Mouse (Mus musculus): ENCODE results near the gene Pnkd. TPM values are rescaled to one million over a fixed set of nuclear protein-coding genes. Genes with fewer than 3 reads are reported as not detected.

Gene Pnkd
- total and polyA plus RNA-seq, 3 experiments: 45.5 to 318 (median 154) TPM

- no peaks in the 10 kb centered on the region for H3K9me3 ChIP-seq (replicated peaks; ENCODE audit: low read length)
- no peak overlapping the region for H3K4me2 ChIP-seq (ENCODE audit: insufficient read depth, low read depth, poor library complexity, severe bottlenecking)
- peaks cover 8 to 63% of the 10 kb centered on the region in 2 experiments; a peak in 3 of 4 replicates for H3K4me1 ChIP-seq (ENCODE audit: control insufficient read depth in 1 of 2, insufficient read depth in 2 of 2)
- DNase-seq (ENCODE audit: extremely low read depth): no peak
- no peak overlapping the region for H3K4me3 ChIP-seq (replicated peaks in 1 of 3; ENCODE audit: low read depth in 2 of 3, low read length in 2 of 3, poor library complexity in 1 of 3)
- no peak overlapping the region for H3K9ac ChIP-seq (ENCODE audit: insufficient read depth, low read depth)
- H3K27ac ChIP-seq (ENCODE audit: insufficient read depth, low read depth): no peak overlapping the region
- H3K36me3 ChIP-seq (replicated peaks in 1 of 2; ENCODE audit: control insufficient read depth in 1 of 2, insufficient read depth in 1 of 2, low read length in 1 of 2): peaks cover 54 to 76% of the 10 kb centered on the region in 2 experiments
- dilution Hi-C loops (cut with MboI; ENCODE audit: extremely low pct_ligation_motif_present, extremely low pct_unique_long_range_greater_than_20kb, low sequenced_read_pairs): no loop called here
- H3K79me2 ChIP-seq (replicated peaks; ENCODE audit: control insufficient read depth, extremely low read depth, insufficient read depth, poor library complexity, severe bottlenecking): no peaks in the 10 kb centered on the region; the same call in 1 of the 2 replicates
- no peak for TF ChIP-seq NELFE (IDR thresholded peaks at IDR 0.05; ENCODE audit: low read depth, low read length)
- H3K27me3 ChIP-seq (replicated peaks): no peaks in the 10 kb centered on the region
- in situ Hi-C loops (cut with MboI; ENCODE audit: low pct_ligation_motif_present, low pct_unique_long_range_greater_than_20kb, low sequenced_read_pairs): no loop called here
Measured at GRCm38 (mm10) chr1:74289740-74290139, 5.0 kb downstream of the Pnkd start.

GRCm38 (mm10) chr1:74290141-74290540 lies 5.4 kb downstream of the Pnkd start:
- no peaks in the 10 kb centered on the region for H3K9me3 ChIP-seq (replicated peaks; ENCODE audit: low read length)
- dilution Hi-C loops (cut with MboI; ENCODE audit: extremely low pct_ligation_motif_present, extremely low pct_unique_long_range_greater_than_20kb, low sequenced_read_pairs) (no loop called here), in situ Hi-C loops (cut with MboI; ENCODE audit: low pct_ligation_motif_present, low pct_unique_long_range_greater_than_20kb, low sequenced_read_pairs) (no loop called here)
- no peaks in the 10 kb centered on the region for H3K27me3 ChIP-seq (replicated peaks)
- no peak overlapping the region for H3K4me3 ChIP-seq (replicated peaks in 1 of 3; ENCODE audit: low read depth in 2 of 3, low read length in 2 of 3, poor library complexity in 1 of 3)
- no peak overlapping the region for H3K9ac ChIP-seq (ENCODE audit: insufficient read depth, low read depth)
- TF ChIP-seq ZC3H11A (IDR thresholded peaks at IDR 0.05; ENCODE audit: low read depth, low read length) (no peak), MEF2A (IDR thresholded peaks at IDR 0.05; ENCODE audit: borderline replicate concordance, low read depth, low read length) (no peak), CHD1 (IDR thresholded peaks at IDR 0.05; ENCODE audit: low read depth, low read length) (no peak), MAX (IDR thresholded peaks at IDR 0.05; ENCODE audit: low read length) (no peak)
- peaks cover 12 to 67% of the 10 kb centered on the region in 2 experiments for H3K4me1 ChIP-seq (ENCODE audit: control insufficient read depth in 1 of 2, insufficient read depth in 2 of 2)
- H3K36me3 ChIP-seq (replicated peaks in 1 of 2; ENCODE audit: control insufficient read depth in 1 of 2, insufficient read depth in 1 of 2, low read length in 1 of 2): peaks cover 54 to 80% of the 10 kb centered on the region in 2 experiments
- no peak overlapping the region for H3K4me2 ChIP-seq (ENCODE audit: insufficient read depth, low read depth, poor library complexity, severe bottlenecking)
- DNase-seq (ENCODE audit: extremely low read depth): no peak
- no peaks in the 10 kb centered on the region; the same call in 1 of the 2 replicates for H3K79me2 ChIP-seq (replicated peaks; ENCODE audit: control insufficient read depth, extremely low read depth, insufficient read depth, poor library complexity, severe bottlenecking)
- no peak overlapping the region for H3K27ac ChIP-seq (ENCODE audit: insufficient read depth, low read depth)

- Histone ChIP-seq H3K36me3 (replicated peaks in 1 of 2; ENCODE audit: control insufficient read depth in 1 of 2, insufficient read depth in 1 of 2, low read length in 1 of 2) (peaks cover 54 to 93% of the 10 kb centered on the region in 2 experiments), H3K4me3 (replicated peaks in 1 of 3; ENCODE audit: low read depth in 2 of 3, low read length in 2 of 3, poor library complexity in 1 of 3) (no peak overlapping the region), H3K9ac (ENCODE audit: insufficient read depth, low read depth) (no peak overlapping the region), H3K27ac (ENCODE audit: insufficient read depth, low read depth) (no peak overlapping the region), H3K4me2 (ENCODE audit: insufficient read depth, low read depth, poor library complexity, severe bottlenecking) (no peak overlapping the region), H3K27me3 (replicated peaks) (no peaks in the 10 kb centered on the region), H3K79me2 (replicated peaks; ENCODE audit: control insufficient read depth, extremely low read depth, insufficient read depth, poor library complexity, severe bottlenecking) (peaks cover 12% of the 10 kb centered on the region), H3K4me1 (ENCODE audit: control insufficient read depth in 1 of 2, insufficient read depth in 2 of 2) (peaks cover 24 to 71% of the 10 kb centered on the region in 2 experiments), H3K9me3 (replicated peaks; ENCODE audit: low read length) (no peaks in the 10 kb centered on the region)
- in situ Hi-C loops (cut with MboI; ENCODE audit: low pct_ligation_motif_present, low pct_unique_long_range_greater_than_20kb, low sequenced_read_pairs): no loop called here
- dilution Hi-C loops (cut with MboI; ENCODE audit: extremely low pct_ligation_motif_present, extremely low pct_unique_long_range_greater_than_20kb, low sequenced_read_pairs): no loop called here
- TF ChIP-seq HCFC1 (IDR thresholded peaks at IDR 0.05; ENCODE audit: low read depth, low read length): no peak
- no peak for TF ChIP-seq JUN (IDR thresholded peaks at IDR 0.05; ENCODE audit: insufficient read depth, low read depth, low read length)
- no peak for TF ChIP-seq E2F4 (IDR thresholded peaks at IDR 0.05; ENCODE audit: insufficient replicate concordance, low read depth, low read length)
- TF ChIP-seq MAZ (IDR thresholded peaks at IDR 0.05; ENCODE audit: low read depth, low read length): no peak
- no peak for TF ChIP-seq MEF2A (IDR thresholded peaks at IDR 0.05; ENCODE audit: borderline replicate concordance, low read depth, low read length)
- no peak for TF ChIP-seq CHD1 (IDR thresholded peaks at IDR 0.05; ENCODE audit: low read depth, low read length)
- TF ChIP-seq GABPA (IDR thresholded peaks at IDR 0.05; ENCODE audit: insufficient replicate concordance, low read depth, low read length): no peak
- TF ChIP-seq ELF1 (IDR thresholded peaks at IDR 0.05; ENCODE audit: low read depth, low read length): no peak
- TF ChIP-seq CHD2 (IDR thresholded peaks at IDR 0.05; ENCODE audit: low read length): no peak
- no peak for TF ChIP-seq EP300 (IDR thresholded peaks at IDR 0.05; ENCODE audit: low read length)
- no peak for TF ChIP-seq CTCF (conservative IDR thresholded peaks at IDR 0.05 in 1 of 2, IDR thresholded peaks at IDR 0.05 in 1 of 2; ENCODE audit: low read depth in 2 of 2, low read length in 2 of 2)
- TF ChIP-seq POLR2A (IDR thresholded peaks at IDR 0.05; ENCODE audit: low read depth, low read length): no peak
- no peak for TF ChIP-seq NELFE (IDR thresholded peaks at IDR 0.05; ENCODE audit: low read depth, low read length)
- TF ChIP-seq POLR2AphosphoS2 (IDR thresholded peaks at IDR 0.05; ENCODE audit: low read depth, low read length): no peak
- no peak for TF ChIP-seq MXI1 (IDR thresholded peaks at IDR 0.05; ENCODE audit: low read depth, low read length)
- TF ChIP-seq JUND (conservative IDR thresholded peaks at IDR 0.05; ENCODE audit: low read depth, low read length): no peak
- TF ChIP-seq MAFK (IDR thresholded peaks at IDR 0.05; ENCODE audit: insufficient replicate concordance, low read length): no peak
- no peak for DNase-seq (ENCODE audit: extremely low read depth)
Measured at GRCm38 (mm10) chr1:74292331-74293020, 7.7 kb downstream of the Pnkd start.
